Mouse (Mus musculus) lung, embryonic 16.5 days (tissue): ENCODE data around the gene Olfr976. TPM values are rescaled to one million over a fixed set of nuclear protein-coding genes. Genes with fewer than 3 reads are reported as not detected.

Source experiments
- ATAC-seq: fragments of 200-750 bp; cut with Nextera tagmentation; 2 replicates; pipeline ENCODE4 v1.8.0; 2017; ENCODE audit warnings: low read depth, mild to moderate bottlenecking, moderate library complexity
- H3K27ac ChIP-seq: fragments of 300-500 bp; sonication (generic); 2 replicates; pipeline ENCODE4 v1.5.1; 2014; ENCODE audit warnings: mild to moderate bottlenecking, control low read depth, low read length
- H3K27me3 ChIP-seq: fragments of 300-500 bp; sonication (generic); 2 replicates; pipeline ENCODE4 v1.6.1; 2014; ENCODE audit warnings: low read depth, low read length, mixed read lengths; ENCODE audit not compliant: control insufficient read depth, insufficient read depth
- H3K36me3 ChIP-seq: fragments of 300-500 bp; sonication (generic); 2 replicates; pipeline ENCODE4 v1.6.1; 2014; ENCODE audit warnings: low read length; ENCODE audit not compliant: control insufficient read depth, insufficient read depth
- H3K4me1 ChIP-seq: fragments of 300-500 bp; sonication (generic); replicated peaks from 2 replicates; pipeline ENCODE4 v1.6.1; 2014; ENCODE audit warnings: low read length, mixed read lengths; ENCODE audit not compliant: control insufficient read depth, insufficient read depth
- H3K4me2 ChIP-seq: fragments of 300-500 bp; sonication (generic); 2 replicates; pipeline ENCODE4 v1.6.1; 2014; ENCODE audit warnings: low read depth, low read length, control low read depth
- H3K4me3 ChIP-seq: fragments of 300-500 bp; sonication (generic); 2 replicates; pipeline ENCODE4 v1.5.1; 2014; ENCODE audit warnings: mild to moderate bottlenecking, low read length, control low read depth
- H3K9ac ChIP-seq: fragments of 300-500 bp; sonication (generic); 2 replicates; pipeline ENCODE4 v1.6.1; 2014; ENCODE audit warnings: low read length, control low read depth
- H3K9me3 ChIP-seq: fragments of 300-500 bp; sonication (generic); 2 replicates; pipeline ENCODE4 v1.6.1; 2016; ENCODE audit warnings: low read length; ENCODE audit not compliant: control insufficient read depth
- WGBS: fragments of 180-500 bp; shearing (Covaris S2); extraction: QIAGEN DNeasy Blood & Tissue Kit; methylation state at CpG from one replicate; pipeline ENCODE4 v1.1.7; 2014; 5-methylcytosine and 5-hydroxymethylcytosine counted together
- polyA plus RNA-seq: library from polyadenylated mRNA; unstranded; fragments of >200 nt; fragmentation: Nextera tagmentation; extraction: Ambion mirVana; gene quantifications from 2 replicates; pipeline ENCODE4 v1.2.1, GENCODE M21; 2015

Gene Olfr976
- polyA plus RNA-seq, 1 experiment from 2014 or later = not detected

GRCm38 (mm10) chr9:39909939-39910338 is 51.0 kb downstream of the Olfr976 start:
- no peaks in the 10 kb centered on the region for H3K9me3 ChIP-seq
- H3K4me3 ChIP-seq = no peak overlapping the region
- no peak overlapping the region for H3K27ac ChIP-seq
- ATAC-seq = no peak
- H3K36me3 ChIP-seq = no peaks in the 10 kb centered on the region
- no peaks in the 10 kb centered on the region for H3K4me1 ChIP-seq
- H3K9ac ChIP-seq = no peak overlapping the region
- H3K4me2 ChIP-seq = no peak overlapping the region
- 71% methylated on average over 3 of the region's 3 CpGs for WGBS
- H3K27me3 ChIP-seq = no peaks in the 10 kb centered on the region

GRCm38 (mm10) chr9:39907036-39907435 is 53.9 kb downstream of the Olfr976 start, which contains the start of gene Olfr229:
Gene Olfr229 (plus strand): TSS chr9:39907336.
- no peaks in the 10 kb centered on the region for H3K9me3 ChIP-seq
- no peaks in the 10 kb centered on the region for H3K36me3 ChIP-seq
- no peaks in the 10 kb centered on the region for H3K4me1 ChIP-seq
- no peaks in the 10 kb centered on the region for H3K27me3 ChIP-seq
- no peak within 1 kb of the TSS for H3K4me2 ChIP-seq
- H3K27ac ChIP-seq = no peak within 1 kb of the TSS
- H3K4me3 ChIP-seq = no peak within 1 kb of the TSS
- H3K9ac ChIP-seq = no peak within 1 kb of the TSS
- no peak for ATAC-seq
- WGBS = 54% methylated on average over 2 of the region's 2 CpGs

- no peak overlapping the region for H3K9ac ChIP-seq
- no peak overlapping the region for H3K4me3 ChIP-seq
- no peaks in the 10 kb centered on the region for H3K4me1 ChIP-seq
- H3K36me3 ChIP-seq = no peaks in the 10 kb centered on the region
- ATAC-seq = no peak
- no peak overlapping the region for H3K4me2 ChIP-seq
- H3K27me3 ChIP-seq = no peaks in the 10 kb centered on the region
- H3K27ac ChIP-seq = no peak overlapping the region
- 72% methylated on average over 6 of the region's 6 CpGs for WGBS
- H3K9me3 ChIP-seq = no peaks in the 10 kb centered on the region
These were observed 55.8 kb downstream of the Olfr976 start for GRCm38 (mm10) chr9:39905106-39905505.

Other genes starting within 250 kb of the Olfr976 start
- not detected in 2 replicates for gene Olfr965, start 249.8 kb downstream of the Olfr976 start, polyA plus RNA-seq
- gene Olfr150, start 230.2 kb downstream of the Olfr976 start, polyA plus RNA-seq = not detected in 2 replicates
- not detected in 2 replicates for gene Olfr967, start 214.9 kb downstream of the Olfr976 start, polyA plus RNA-seq
- gene Olfr968, start 177.9 kb downstream of the Olfr976 start, polyA plus RNA-seq = not detected in 2 replicates
- not detected in 2 replicates for gene Olfr969, start 170.2 kb downstream of the Olfr976 start, polyA plus RNA-seq
- not detected in 2 replicates for gene Olfr970, start 152.3 kb downstream of the Olfr976 start, polyA plus RNA-seq
- gene Olfr971, start 124.3 kb downstream of the Olfr976 start, polyA plus RNA-seq = not detected in 2 replicates
- gene Olfr972, start 94.7 kb downstream of the Olfr976 start, polyA plus RNA-seq = not detected in 2 replicates
- not detected in 2 replicates for gene Olfr229, start 53.8 kb downstream of the Olfr976 start, polyA plus RNA-seq
- not detected in 2 replicates for gene Olfr974, start 23.6 kb downstream of the Olfr976 start, polyA plus RNA-seq
- not detected in 2 replicates for gene Olfr975, start 9.1 kb downstream of the Olfr976 start, polyA plus RNA-seq
- not detected in 2 replicates for gene Olfr978, start 31.0 kb upstream of the Olfr976 start, polyA plus RNA-seq
- not detected in 2 replicates for gene Olfr979, start 42.3 kb upstream of the Olfr976 start, polyA plus RNA-seq
- not detected in 2 replicates for gene Olfr980, start 48.4 kb upstream of the Olfr976 start, polyA plus RNA-seq
- not detected in 2 replicates for gene Olfr981, start 60.3 kb upstream of the Olfr976 start, polyA plus RNA-seq
- not detected in 2 replicates for gene Olfr982, start 112.7 kb upstream of the Olfr976 start, polyA plus RNA-seq
- not detected in 2 replicates for gene Olfr983, start 132.5 kb upstream of the Olfr976 start, polyA plus RNA-seq
- gene Olfr984, start 153.1 kb upstream of the Olfr976 start, polyA plus RNA-seq = not detected in 2 replicates
- not detected in 2 replicates for gene Olfr985, start 169.1 kb upstream of the Olfr976 start, polyA plus RNA-seq
- not detected in 2 replicates for gene Tmem225, start 187.0 kb upstream of the Olfr976 start, polyA plus RNA-seq
- gene Olfr986, start 219.8 kb upstream of the Olfr976 start, polyA plus RNA-seq = not detected in 2 replicates
- gene Zfp202, start 231.2 kb upstream of the Olfr976 start, polyA plus RNA-seq = 3.1 and 3.7 TPM in 2 replicates